Mouse (Mus musculus) midbrain, embryonic 10.5 days (tissue): ENCODE data around the gene Otulinl. TPM values are rescaled to one million over a fixed set of nuclear protein-coding genes. Genes with fewer than 3 reads are reported as not detected.

Experiments
- DNase-seq: peaks from one replicate; pipeline ENCODE4 v3.0.0-alpha.2; 2017; ENCODE audit warnings: low spot score
- H3K27ac ChIP-seq: fragments of 300-500 bp; sonication (generic); replicated peaks from 2 replicates; pipeline ENCODE4 v1.5.1; 2016; ENCODE audit warnings: mild to moderate bottlenecking
- H3K27me3 ChIP-seq: fragments of 300-500 bp; sonication (generic); 2 replicates; pipeline ENCODE4 v1.6.1; 2016; ENCODE audit warnings: low read depth, mild to moderate bottlenecking; ENCODE audit not compliant: poor library complexity, severe bottlenecking
- H3K36me3 ChIP-seq: fragments of 300-500 bp; sonication (generic); 2 replicates; pipeline ENCODE4 v1.6.1; 2016; ENCODE audit warnings: mild to moderate bottlenecking, moderate library complexity
- H3K4me1 ChIP-seq: fragments of 300-500 bp; sonication (generic); 2 replicates; pipeline ENCODE4 v1.6.1; 2016
- H3K4me3 ChIP-seq: fragments of 300-500 bp; sonication (generic); 2 replicates; pipeline ENCODE4 v1.5.1; 2016; ENCODE audit warnings: mild to moderate bottlenecking, moderate library complexity
- H3K9me3 ChIP-seq: fragments of 300-500 bp; sonication (generic); replicated peaks from 2 replicates; pipeline ENCODE4 v1.6.1; 2016; ENCODE audit warnings: mild to moderate bottlenecking
- WGBS: fragments of 180-500 bp; shearing (Covaris S2); methylation state at CpG from one replicate; pipeline ENCODE4 v1.1.7; 2016; 5-methylcytosine and 5-hydroxymethylcytosine counted together
- polyA plus RNA-seq: library from polyadenylated mRNA; unstranded; fragments of >200 nt; fragmentation: Nextera tagmentation; extraction: Ambion mirVana; gene quantifications from 2 replicates; pipeline ENCODE4 v1.2.1, GENCODE M21; 2016

The Otulinl gene
- polyA plus RNA-seq, 1 experiment from 2014 or later: 5.9 TPM

- Histone ChIP-seq H3K27me3 (no peaks in the 10 kb centered on the region), H3K27ac (no peak overlapping the region), H3K9me3 (no peaks in the 10 kb centered on the region), H3K4me1 (peaks cover 15% of the 10 kb centered on the region), H3K4me3 (no peak overlapping the region), H3K36me3 (no peaks in the 10 kb centered on the region)
- WGBS: 87% methylated on average over 8 of the region's 8 CpGs
- no peak for DNase-seq
Observed at GRCm38 (mm10) chr15:27633941-27634900, 47.2 kb downstream of the Otulinl start.

- peak within 1 kb of the TSS; percentile 89 for H3K27ac ChIP-seq
- peak within 1 kb of the TSS; percentile 84 for H3K4me3 ChIP-seq
- H3K4me1 ChIP-seq: peaks cover 23% of the 10 kb centered on the region
- peak; percentile 99 for DNase-seq
- H3K36me3 ChIP-seq: peaks cover 13% of the 10 kb centered on the region
- H3K9me3 ChIP-seq: no peaks in the 10 kb centered on the region
- WGBS: 6% methylated on average over 56 of the region's 56 CpGs
- H3K27me3 ChIP-seq: no peaks in the 10 kb centered on the region
Observed at GRCm38 (mm10) chr15:27630601-27631383, 50.6 kb downstream of the Otulinl start, which contains the start of gene Otulin. Gene Otulin (minus strand): TSS chr15:27630693.

GRCm38 (mm10) chr15:27629800-27630600 lies 51.4 kb downstream of the Otulinl start:
- no peaks in the 10 kb centered on the region for H3K9me3 ChIP-seq
- H3K27ac ChIP-seq: peak overlapping the region; percentile 89
- DNase-seq: no peak
- 3% methylated on average over 53 of the region's 53 CpGs for WGBS
- peak overlapping the region; percentile 84 for H3K4me3 ChIP-seq
- H3K36me3 ChIP-seq: peaks cover 18% of the 10 kb centered on the region
- no peaks in the 10 kb centered on the region for H3K27me3 ChIP-seq
- H3K4me1 ChIP-seq: peaks cover 23% of the 10 kb centered on the region

GRCm38 (mm10) chr15:27629046-27629445 lies 52.3 kb downstream of the Otulinl start:
- H3K27me3 ChIP-seq: no peaks in the 10 kb centered on the region
- WGBS: 81% methylated on average over 4 of the region's 4 CpGs
- no peak for DNase-seq
- peaks cover 23% of the 10 kb centered on the region for H3K4me1 ChIP-seq
- peak overlapping the region; percentile 84 for H3K4me3 ChIP-seq
- no peak overlapping the region for H3K27ac ChIP-seq
- H3K9me3 ChIP-seq: no peaks in the 10 kb centered on the region
- peaks cover 18% of the 10 kb centered on the region for H3K36me3 ChIP-seq

- no peak overlapping the region for H3K27ac ChIP-seq
- H3K27me3 ChIP-seq: no peaks in the 10 kb centered on the region
- H3K4me3 ChIP-seq: no peak overlapping the region
- 90% methylated on average over 9 of the region's 9 CpGs for WGBS
- no peaks in the 10 kb centered on the region for H3K9me3 ChIP-seq
- peaks cover 24% of the 10 kb centered on the region for H3K36me3 ChIP-seq
- H3K4me1 ChIP-seq: peaks cover 23% of the 10 kb centered on the region
- DNase-seq: no peak
Observed at GRCm38 (mm10) chr15:27627794-27628193, 53.6 kb downstream of the Otulinl start.

GRCm38 (mm10) chr15:27626314-27626713 lies 55.1 kb downstream of the Otulinl start:
- Histone ChIP-seq H3K4me1 (peaks cover 23% of the 10 kb centered on the region), H3K36me3 (peaks cover 35% of the 10 kb centered on the region), H3K27me3 (no peaks in the 10 kb centered on the region), H3K4me3 (no peak overlapping the region), H3K27ac (no peak overlapping the region), H3K9me3 (no peaks in the 10 kb centered on the region)
- WGBS: 98% methylated on average over 1 of the region's 1 CpGs
- DNase-seq: no peak

GRCm38 (mm10) chr15:27625890-27626255 lies 55.5 kb downstream of the Otulinl start:
- H3K27me3 ChIP-seq: no peaks in the 10 kb centered on the region
- peaks cover 40% of the 10 kb centered on the region for H3K36me3 ChIP-seq
- no peak for DNase-seq
- no peaks in the 10 kb centered on the region for H3K9me3 ChIP-seq
- WGBS: 93% methylated on average over 10 of the region's 10 CpGs
- H3K4me3 ChIP-seq: no peak overlapping the region
- peaks cover 18% of the 10 kb centered on the region for H3K4me1 ChIP-seq
- H3K27ac ChIP-seq: no peak overlapping the region

GRCm38 (mm10) chr15:27625014-27625889 lies 56.1 kb downstream of the Otulinl start:
- H3K4me3 ChIP-seq: no peak overlapping the region
- H3K27ac ChIP-seq: no peak overlapping the region
- no peak for DNase-seq
- 91% methylated on average over 13 of the region's 13 CpGs for WGBS
- H3K4me1 ChIP-seq: peaks cover 17% of the 10 kb centered on the region
- no peaks in the 10 kb centered on the region for H3K9me3 ChIP-seq
- no peaks in the 10 kb centered on the region for H3K27me3 ChIP-seq
- H3K36me3 ChIP-seq: peaks cover 45% of the 10 kb centered on the region

GRCm38 (mm10) chr15:27623286-27623685 lies 58.1 kb downstream of the Otulinl start:
- 95% methylated on average over 6 of the region's 6 CpGs for WGBS

GRCm38 (mm10) chr15:27620475-27621185 lies 60.7 kb downstream of the Otulinl start:
- Histone ChIP-seq H3K27me3 (no peaks in the 10 kb centered on the region), H3K27ac (no peak overlapping the region), H3K4me3 (no peak overlapping the region), H3K36me3 (peaks cover 70% of the 10 kb centered on the region), H3K4me1 (no peaks in the 10 kb centered on the region), H3K9me3 (no peaks in the 10 kb centered on the region)
- no peak for DNase-seq
- WGBS: 85% methylated on average over 6 of the region's 6 CpGs

More at GRCm38 (mm10) chr15:27623286-27623685, 58.1 kb downstream of the Otulinl start:
- Histone ChIP-seq H3K4me3 (no peak overlapping the region), H3K9me3 (no peaks in the 10 kb centered on the region), H3K4me1 (no peaks in the 10 kb centered on the region), H3K27me3 (no peaks in the 10 kb centered on the region), H3K27ac (no peak overlapping the region), H3K36me3 (peaks cover 61% of the 10 kb centered on the region)
- DNase-seq: no peak

GRCm38 (mm10) chr15:27619683-27620082 lies 61.7 kb downstream of the Otulinl start:
- no peaks in the 10 kb centered on the region for H3K4me1 ChIP-seq
- H3K36me3 ChIP-seq: peaks cover 75% of the 10 kb centered on the region
- H3K27me3 ChIP-seq: no peaks in the 10 kb centered on the region
- no peak overlapping the region for H3K4me3 ChIP-seq
- no peak for DNase-seq
- H3K9me3 ChIP-seq: no peaks in the 10 kb centered on the region
- WGBS: 89% methylated on average over 3 of the region's 3 CpGs
- H3K27ac ChIP-seq: no peak overlapping the region
